Mouse (Mus musculus) forebrain, postnatal 0 days (tissue): ENCODE data around the gene Map2k3. TPM values are rescaled to one million over a fixed set of nuclear protein-coding genes. Genes with fewer than 3 reads are reported as not detected.

Source experiments
- ATAC-seq: fragments of 200-750 bp; cut with Nextera tagmentation; 2 replicates; pipeline ENCODE4 v1.8.0; 2017; ENCODE audit warnings: mild to moderate bottlenecking, moderate library complexity
- DNase-seq: peaks from one replicate; pipeline ENCODE4 v3.0.0-alpha.2; 2015
- H3K27ac ChIP-seq: fragments of 300-500 bp; sonication (generic); 2 replicates; pipeline ENCODE4 v1.5.1; 2014; ENCODE audit warnings: low read depth, mild to moderate bottlenecking, antibody characterized with exemption, low read length, moderate library complexity, mixed read lengths
- H3K27me3 ChIP-seq: fragments of 300-500 bp; sonication (generic); 2 replicates; pipeline ENCODE4 v1.6.1; 2014; ENCODE audit warnings: mild to moderate bottlenecking, low read length, mixed read lengths; ENCODE audit not compliant: insufficient read depth
- H3K36me3 ChIP-seq: fragments of 300-500 bp; sonication (generic); 2 replicates; pipeline ENCODE4 v1.6.1; 2014; ENCODE audit warnings: mild to moderate bottlenecking, moderate library complexity; ENCODE audit not compliant: insufficient read depth
- H3K4me1 ChIP-seq: fragments of 300-500 bp; sonication (generic); 2 replicates; pipeline ENCODE4 v1.6.1; 2014; ENCODE audit warnings: antibody characterized with exemption; ENCODE audit not compliant: insufficient read depth
- H3K4me2 ChIP-seq: fragments of 300-500 bp; sonication (generic); 2 replicates; pipeline ENCODE4 v1.6.1; 2014; ENCODE audit warnings: low read depth, mild to moderate bottlenecking, moderate library complexity
- H3K4me3 ChIP-seq: fragments of 300-500 bp; sonication (generic); 2 replicates; pipeline ENCODE4 v1.5.1; 2014; ENCODE audit warnings: low read depth, low read length, mixed read lengths
- H3K9ac ChIP-seq: fragments of 300-500 bp; sonication (generic); 2 replicates; pipeline ENCODE4 v1.6.1; 2014; ENCODE audit warnings: mild to moderate bottlenecking
- H3K9me3 ChIP-seq: fragments of 300-500 bp; sonication (generic); 2 replicates; pipeline ENCODE4 v1.6.1; 2016; ENCODE audit warnings: low read length
- CTCF ChIP-seq: sonication (generic); IDR thresholded peaks from 2 replicates; pipeline ENCODE4 v1.5.1; 2016; ENCODE audit warnings: antibody characterized with exemption, control low read depth, low read depth
- WGBS: fragments of 180-500 bp; shearing (Covaris S2); extraction: QIAGEN DNeasy Blood & Tissue Kit; methylation state at CpG from one replicate; pipeline ENCODE4 v1.1.7; 2014; 5-methylcytosine and 5-hydroxymethylcytosine counted together
- polyA plus RNA-seq: library from polyadenylated mRNA; unstranded; fragments of >200 nt; fragmentation: Nextera tagmentation; extraction: Ambion mirVana; gene quantifications from 2 replicates; pipeline ENCODE4 v1.2.1, GENCODE M21; 2015
- total RNA-seq: library from RNA; depleted of rRNA; stranded (reverse); fragments of >200 nt; gene quantifications from 2 replicates; pipeline ENCODE4 v1.2.3, GENCODE M21; 2014

Gene Map2k3
- total and polyA plus RNA-seq, 2 experiments from 2014 or later = 10.6 to 20.5 TPM

DNA sequence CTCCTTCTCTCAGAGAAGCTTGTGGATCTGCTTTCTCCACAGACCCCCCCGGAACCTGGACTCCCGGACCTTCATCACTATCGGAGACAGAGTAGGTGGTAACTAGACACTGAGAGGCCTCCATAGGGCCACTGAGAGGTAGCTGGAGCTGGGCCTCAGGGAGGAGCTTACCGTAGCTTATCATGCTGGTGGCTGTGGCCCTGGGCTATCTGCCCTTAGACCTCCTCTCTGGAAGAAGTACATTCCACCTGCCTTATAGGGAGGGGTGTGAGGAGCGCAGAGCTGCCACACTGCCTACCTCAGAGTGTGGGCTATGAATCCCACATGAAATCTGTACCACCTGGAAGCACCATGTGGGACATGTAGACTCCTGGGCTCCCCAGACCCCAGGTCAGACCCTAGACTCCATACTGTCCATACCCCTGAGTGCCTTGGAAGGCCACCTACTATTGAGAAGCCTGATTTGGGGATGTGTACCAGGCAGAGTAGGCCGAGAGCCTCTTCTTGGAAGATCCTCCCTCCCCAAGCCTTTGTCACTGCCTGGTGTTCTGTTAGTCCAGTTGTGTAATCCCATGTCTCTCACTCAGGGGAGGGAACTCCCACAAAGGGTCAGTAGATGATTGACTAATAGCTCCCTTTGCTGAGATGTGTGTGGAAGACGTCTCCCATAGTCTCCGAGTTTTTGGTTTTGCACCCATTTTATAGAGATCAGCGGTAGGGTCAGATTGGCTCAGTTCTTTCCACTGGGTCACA lies 10.6 kb downstream of the Map2k3 start:
- WGBS = 97% methylated on average over 9 of the region's 9 CpGs
- no peak for ATAC-seq
- H3K4me2 ChIP-seq = no peak overlapping the region
- no peaks in the 10 kb centered on the region for H3K4me1 ChIP-seq
- no peak overlapping the region for H3K9ac ChIP-seq
- H3K9me3 ChIP-seq = no peaks in the 10 kb centered on the region
- H3K4me3 ChIP-seq = no peak overlapping the region
- H3K27me3 ChIP-seq = no peaks in the 10 kb centered on the region
- no peak overlapping the region for H3K27ac ChIP-seq
- peaks cover 48% of the 10 kb centered on the region for H3K36me3 ChIP-seq
- no peak for TF ChIP-seq CTCF
- DNase-seq = no peak

DNA sequence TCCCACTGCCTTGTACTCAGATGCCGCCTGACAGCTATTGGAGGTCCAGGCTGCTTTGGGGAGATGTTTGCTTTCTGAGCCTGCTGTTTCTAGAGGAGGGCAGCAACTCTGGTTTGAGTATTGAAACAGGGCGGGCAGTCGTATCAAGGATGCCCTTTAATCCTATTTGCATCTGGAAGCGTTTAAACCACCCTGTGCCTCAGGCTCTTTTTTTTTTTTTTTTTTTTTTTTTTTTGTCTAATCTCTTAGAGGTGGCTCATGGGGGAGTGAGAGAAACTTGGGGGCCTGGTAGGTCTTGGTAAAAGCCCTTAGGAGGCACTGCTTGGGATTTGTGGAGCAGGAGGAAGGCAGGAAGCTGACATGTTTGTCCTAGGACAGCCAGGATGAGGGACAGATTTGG lies 13.2 kb downstream of the Map2k3 start:
- no peak for ATAC-seq
- Histone ChIP-seq H3K4me1 (no peaks in the 10 kb centered on the region), H3K27me3 (no peaks in the 10 kb centered on the region), H3K27ac (no peak overlapping the region), H3K4me3 (no peak overlapping the region), H3K9me3 (no peaks in the 10 kb centered on the region), H3K36me3 (peaks cover 70% of the 10 kb centered on the region), H3K9ac (no peak overlapping the region), H3K4me2 (no peak overlapping the region)
- TF ChIP-seq CTCF = no peak
- DNase-seq = no peak
- 79% methylated on average over 4 of the region's 4 CpGs for WGBS

DNA sequence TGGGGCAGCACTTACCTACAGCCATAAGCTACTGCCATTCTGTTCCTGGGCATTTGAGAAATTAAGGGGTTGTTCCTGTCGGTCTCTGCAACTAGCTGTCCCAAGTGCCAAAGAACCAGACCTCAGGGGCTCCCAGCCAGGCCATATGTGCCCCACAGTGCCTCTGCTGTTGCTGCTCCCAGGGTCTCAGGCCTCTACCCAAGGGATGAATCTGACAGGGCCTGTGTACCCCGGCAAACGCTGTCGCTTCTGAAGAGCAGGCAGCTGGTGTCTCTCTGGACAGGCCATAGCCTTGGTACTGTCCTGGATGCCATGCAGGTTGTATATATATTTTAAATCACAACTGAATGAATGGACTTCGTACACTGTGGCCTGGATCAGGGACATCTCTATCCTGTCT lies 20.1 kb downstream of the Map2k3 start:
- 96% methylated on average over 5 of the region's 5 CpGs for WGBS

DNA sequence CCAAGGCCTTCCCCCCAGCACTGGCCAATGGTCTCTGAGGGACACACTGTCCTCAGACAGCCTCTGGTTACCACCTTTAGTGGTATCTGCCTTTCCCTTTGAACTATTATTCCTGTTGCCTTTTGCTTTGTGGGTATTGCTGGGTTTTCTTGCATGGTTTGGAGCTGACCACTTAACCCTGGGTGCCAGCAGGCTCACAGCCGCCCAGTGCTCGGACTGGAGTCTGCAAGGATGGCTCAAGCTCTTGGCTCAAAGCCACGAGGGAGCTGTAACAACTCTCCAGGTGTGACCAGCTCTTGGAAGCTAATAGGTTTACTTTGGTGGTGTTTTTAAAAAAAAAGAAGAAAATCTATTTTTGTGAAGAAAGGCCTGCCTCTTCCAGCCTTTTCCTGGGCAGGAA lies 20.5 kb downstream of the Map2k3 start:
- TF ChIP-seq CTCF = no peak
- ATAC-seq = no peak
- H3K9me3 ChIP-seq = no peaks in the 10 kb centered on the region
- WGBS = 86% methylated on average over 3 of the region's 3 CpGs
- no peak overlapping the region for H3K4me2 ChIP-seq
- no peaks in the 10 kb centered on the region for H3K27me3 ChIP-seq
- no peak overlapping the region for H3K27ac ChIP-seq
- H3K9ac ChIP-seq = no peak overlapping the region
- DNase-seq = no peak
- H3K4me3 ChIP-seq = no peak overlapping the region
- peaks cover 42% of the 10 kb centered on the region for H3K36me3 ChIP-seq
- H3K4me1 ChIP-seq = no peaks in the 10 kb centered on the region; the same call in 1 of the 2 replicates

More for the DNA sequence above, 20.1 kb downstream of the Map2k3 start:
- no peak overlapping the region for H3K4me3 ChIP-seq
- H3K9ac ChIP-seq = no peak overlapping the region
- no peak for DNase-seq
- no peaks in the 10 kb centered on the region; the same call in 1 of the 2 replicates for H3K4me1 ChIP-seq
- ATAC-seq = no peak
- H3K4me2 ChIP-seq = no peak overlapping the region
- H3K9me3 ChIP-seq = no peaks in the 10 kb centered on the region
- H3K27ac ChIP-seq = no peak overlapping the region
- no peaks in the 10 kb centered on the region for H3K27me3 ChIP-seq
- TF ChIP-seq CTCF = no peak
- peaks cover 47% of the 10 kb centered on the region for H3K36me3 ChIP-seq

DNA sequence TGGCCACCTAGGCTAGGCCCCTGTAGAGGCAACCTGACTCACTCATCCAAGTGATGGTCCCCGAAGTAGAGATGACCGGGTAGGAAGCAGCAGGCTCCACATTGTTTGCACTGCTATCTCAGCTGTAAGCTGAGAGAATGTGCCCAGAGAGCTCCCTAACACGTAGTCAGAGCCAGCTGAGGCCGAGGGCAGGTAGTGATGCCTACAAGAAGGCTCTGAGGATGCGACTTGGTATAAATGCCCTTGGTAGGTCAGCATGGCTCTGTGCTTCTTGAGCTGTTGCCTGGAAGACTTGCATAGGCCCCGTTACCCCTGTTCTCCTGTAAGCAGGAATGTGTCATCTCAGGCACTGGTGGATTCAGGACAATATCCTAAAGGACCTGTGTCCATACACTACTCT lies 21.2 kb downstream of the Map2k3 start:
- ATAC-seq (no peak), DNase-seq (no peak)
- Histone ChIP-seq H3K9me3 (no peaks in the 10 kb centered on the region), H3K4me1 (no peaks in the 10 kb centered on the region; the same call in 1 of the 2 replicates), H3K4me3 (no peak overlapping the region), H3K36me3 (peaks cover 36% of the 10 kb centered on the region), H3K4me2 (no peak overlapping the region), H3K27ac (no peak overlapping the region), H3K27me3 (no peaks in the 10 kb centered on the region), H3K9ac (no peak overlapping the region)
- no peak for TF ChIP-seq CTCF
- 98% methylated on average over 6 of the region's 6 CpGs for WGBS

DNA sequence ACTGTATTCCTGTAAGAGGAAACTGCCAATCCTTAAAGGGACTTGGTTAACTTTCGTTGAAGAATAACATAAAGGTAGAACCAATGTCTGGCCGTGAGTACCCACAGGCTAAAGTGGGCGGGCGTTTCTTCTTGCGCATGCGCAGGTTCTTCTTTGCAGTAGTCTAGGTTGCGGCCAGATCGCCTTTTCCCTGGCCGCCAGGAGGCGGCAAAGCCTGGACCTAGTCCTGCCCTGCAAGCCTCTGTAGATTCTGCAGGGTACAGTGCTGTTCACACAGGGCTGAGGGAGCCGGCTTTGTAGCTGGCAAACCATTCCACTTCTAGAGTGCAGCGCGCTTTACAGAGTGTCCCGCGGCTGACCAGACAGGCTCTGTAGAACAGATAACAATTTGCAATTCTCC lies 22.0 kb downstream of the Map2k3 start:
- H3K4me2 ChIP-seq = 0 out of 2 replicates have a peak overlapping the region, but pooled peaks have one; percentile 0
- no peaks in the 10 kb centered on the region for H3K27me3 ChIP-seq
- no peak overlapping the region for H3K4me3 ChIP-seq
- TF ChIP-seq CTCF = peak; percentile 84
- H3K27ac ChIP-seq = no peak overlapping the region
- H3K36me3 ChIP-seq = peaks cover 30% of the 10 kb centered on the region
- H3K9me3 ChIP-seq = no peaks in the 10 kb centered on the region
- WGBS = 4% methylated on average over 15 of the region's 15 CpGs
- peak; percentile 91 for DNase-seq
- no peaks in the 10 kb centered on the region; the same call in 1 of the 2 replicates for H3K4me1 ChIP-seq
- ATAC-seq = peak; percentile 98
- no peak overlapping the region for H3K9ac ChIP-seq

DNA sequence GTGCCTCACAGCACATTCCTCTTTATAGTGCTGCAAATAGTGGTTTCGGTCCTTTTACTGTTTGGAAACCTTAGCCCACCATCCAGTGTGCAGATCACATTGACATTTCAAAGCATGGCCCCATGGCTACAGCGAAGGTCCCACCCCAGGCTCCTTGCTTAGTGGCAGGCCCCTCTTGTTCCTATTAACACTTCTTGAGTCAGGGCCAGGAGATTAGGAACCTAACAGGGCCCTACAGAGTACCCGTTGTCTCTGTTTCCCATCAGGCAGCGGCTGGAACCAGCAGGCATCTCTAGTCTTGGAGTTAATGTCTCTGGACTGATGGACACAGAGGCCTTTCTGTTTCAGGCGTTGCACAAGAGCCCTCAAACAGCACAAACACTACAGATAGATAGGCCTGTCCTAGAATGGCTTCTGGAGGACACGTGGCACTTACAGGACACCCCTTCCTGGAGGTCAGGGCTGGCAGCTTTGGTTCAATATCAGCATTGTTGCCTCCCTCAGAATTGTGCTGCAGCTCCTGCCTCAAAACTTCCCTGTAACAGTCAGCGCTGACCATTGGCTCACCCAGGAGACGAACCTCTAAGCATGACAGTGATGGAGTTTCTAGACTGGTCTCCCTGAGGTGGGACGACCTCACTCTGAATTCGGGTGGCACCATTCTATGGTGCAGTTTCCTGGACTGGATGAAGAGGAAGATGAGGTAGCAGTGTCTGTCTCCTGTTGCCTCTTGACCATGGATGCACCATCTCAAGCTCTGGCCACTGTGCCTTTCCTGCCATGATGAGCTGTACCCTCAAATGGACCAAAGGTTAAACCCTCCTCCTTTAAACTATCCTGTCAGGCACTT lies 22.6 kb downstream of the Map2k3 start:
- Histone ChIP-seq H3K27ac (no peak overlapping the region), H3K36me3 (peaks cover 25% of the 10 kb centered on the region), H3K9ac (no peak overlapping the region), H3K4me1 (no peaks in the 10 kb centered on the region; the same call in 1 of the 2 replicates), H3K27me3 (no peaks in the 10 kb centered on the region), H3K4me2 (no peak overlapping the region), H3K9me3 (no peaks in the 10 kb centered on the region), H3K4me3 (no peak overlapping the region)
- 73% methylated on average over 10 of the region's 10 CpGs for whole genome bisulfite sequencing
- DNase-seq (no peak), ATAC-seq (no peak; the same call in 1 of the 2 replicates)
- no peak for TF ChIP-seq CTCF
